Mouse (Mus musculus): ENCODE measurements around the gene Dnah17.

The Dnah17 gene

DNA sequence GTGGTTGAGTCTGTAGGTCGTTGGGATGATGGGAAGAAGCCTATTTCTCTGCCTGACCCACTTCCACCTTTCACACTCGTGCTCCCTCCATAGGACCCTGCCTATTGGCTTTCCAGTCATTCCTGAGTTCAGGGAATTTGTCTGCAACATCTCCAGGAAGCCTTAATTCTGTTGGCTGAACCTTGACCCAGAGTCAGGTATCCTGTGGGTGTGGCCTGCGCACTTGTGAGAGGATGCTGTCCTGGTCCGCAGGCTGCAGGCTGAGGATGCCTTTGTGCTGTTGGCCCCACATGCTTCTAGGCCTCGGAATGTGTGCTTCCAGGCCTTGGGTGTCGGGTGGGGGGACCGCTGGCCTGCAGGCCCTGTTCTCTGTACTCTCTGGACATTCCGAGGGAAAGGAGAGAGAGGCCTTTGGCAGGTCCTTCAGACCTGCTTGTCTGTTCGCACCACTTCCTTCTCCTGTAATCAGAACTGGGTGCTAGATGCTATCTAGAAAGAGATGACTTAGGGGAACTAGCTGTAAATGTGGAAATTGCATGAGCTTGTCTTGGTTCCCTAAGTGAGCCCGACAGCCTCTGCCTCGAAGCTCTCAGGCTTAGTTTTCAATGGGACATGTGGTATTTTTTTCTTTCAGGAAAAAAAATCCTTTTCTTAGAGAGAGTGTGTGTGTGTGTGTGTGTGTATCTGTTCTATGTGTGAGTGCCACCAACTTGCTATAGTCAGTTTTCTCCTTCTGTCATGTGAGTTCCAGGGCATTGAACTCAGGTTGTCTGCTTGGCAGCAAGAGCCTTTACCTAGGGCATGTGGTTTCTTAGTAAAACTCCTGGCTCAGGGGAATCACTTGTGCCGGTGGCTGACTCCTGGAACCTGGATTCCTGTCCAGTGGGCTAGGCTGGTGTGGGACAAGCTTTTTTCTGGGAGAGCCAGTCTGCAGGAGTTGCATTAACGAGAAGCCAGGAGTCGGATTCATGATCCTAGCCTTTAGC lies 137.0 kb downstream of the Dnah17 start:
- no peak for DNase-seq

GRCm38 (mm10) chr11:117991502-117992470 lies 138.6 kb downstream of the Dnah17 start:
- DNase-seq = peak; percentile 43

DNA sequence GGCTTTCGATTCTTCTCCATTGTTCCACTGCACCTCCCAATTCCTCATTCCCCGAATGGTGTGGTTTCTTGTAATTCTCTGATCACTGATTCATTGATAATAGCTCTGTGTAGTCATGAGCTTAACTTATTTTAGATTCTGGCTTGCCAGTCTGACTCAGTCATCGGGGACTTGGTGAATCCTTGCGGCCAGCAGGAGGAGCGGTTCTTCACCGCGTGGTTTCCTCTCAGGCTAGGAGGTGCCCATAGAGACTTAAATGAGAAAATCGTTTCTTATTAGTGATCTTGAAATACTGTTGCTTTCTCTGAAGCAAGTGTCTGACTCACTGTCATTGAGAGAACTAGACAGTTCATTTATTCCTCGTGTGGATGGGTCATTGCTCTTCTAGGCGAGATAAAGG lies 140.5 kb downstream of the Dnah17 start:
- no peak for DNase-seq

DNA sequence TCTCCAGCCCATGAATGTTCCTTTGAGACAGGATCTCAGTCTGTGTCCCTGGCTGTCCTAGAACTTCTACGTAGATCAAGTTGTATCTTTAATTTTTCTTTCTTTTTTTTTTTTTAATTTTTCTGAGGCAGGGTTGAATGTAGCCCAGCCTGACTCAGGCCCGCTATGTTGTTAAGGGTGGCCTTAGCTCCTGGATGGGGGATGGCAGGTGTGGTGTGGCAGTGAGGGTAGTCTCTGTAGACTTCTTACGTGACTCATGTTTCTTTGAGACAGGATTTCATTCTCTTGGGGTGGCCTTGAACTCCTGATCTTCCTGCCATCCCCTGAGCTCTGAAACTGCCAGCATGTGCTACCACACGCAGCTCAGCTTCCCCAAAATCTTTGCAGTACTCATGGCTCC lies 141.2 kb downstream of the Dnah17 start:
- no peak for DNase-seq

DNA sequence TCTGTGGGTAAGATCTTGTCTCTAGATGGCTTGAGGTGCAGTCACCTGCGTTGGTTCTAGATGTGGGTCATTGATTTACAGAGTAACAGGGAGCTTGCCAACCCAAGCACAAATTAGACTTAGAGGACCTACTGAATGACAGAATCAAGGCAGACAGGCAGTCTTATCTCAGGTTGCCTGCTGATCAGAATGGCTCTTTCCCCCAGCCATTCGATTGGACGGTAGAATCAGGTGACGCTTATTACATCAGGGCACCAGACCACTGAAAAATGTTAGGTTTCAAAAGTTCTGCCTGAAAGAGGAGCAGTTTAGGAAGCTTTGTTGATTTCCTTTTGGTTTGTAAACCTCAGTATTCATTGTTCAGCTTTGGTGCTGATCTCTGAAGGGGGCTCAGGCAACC lies 142.5 kb downstream of the Dnah17 start:
- peak; percentile 55 for DNase-seq

DNA sequence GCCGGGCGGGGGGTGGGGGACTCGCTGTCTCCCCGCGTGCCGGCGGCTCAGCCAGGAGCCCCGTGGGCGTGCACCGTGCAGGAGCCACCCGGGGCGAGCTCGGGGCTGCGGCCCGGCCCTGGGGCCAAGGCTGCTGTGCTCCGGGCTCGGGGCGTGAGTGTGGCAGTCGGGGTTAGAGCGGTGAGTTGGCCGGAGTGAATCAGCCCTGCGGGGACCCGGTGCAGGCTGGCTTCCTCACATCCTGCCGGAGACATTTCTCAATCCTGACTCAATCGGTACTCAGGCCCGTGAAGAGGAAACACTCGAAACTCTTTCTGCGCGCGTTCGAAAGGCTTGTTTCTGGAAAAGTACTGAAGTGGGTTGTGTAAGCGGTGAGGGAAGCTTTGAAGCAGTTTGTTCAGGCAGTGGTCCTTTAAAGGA lies 143.4 kb downstream of the Dnah17 start:
- no peak for DNase-seq

DNA sequence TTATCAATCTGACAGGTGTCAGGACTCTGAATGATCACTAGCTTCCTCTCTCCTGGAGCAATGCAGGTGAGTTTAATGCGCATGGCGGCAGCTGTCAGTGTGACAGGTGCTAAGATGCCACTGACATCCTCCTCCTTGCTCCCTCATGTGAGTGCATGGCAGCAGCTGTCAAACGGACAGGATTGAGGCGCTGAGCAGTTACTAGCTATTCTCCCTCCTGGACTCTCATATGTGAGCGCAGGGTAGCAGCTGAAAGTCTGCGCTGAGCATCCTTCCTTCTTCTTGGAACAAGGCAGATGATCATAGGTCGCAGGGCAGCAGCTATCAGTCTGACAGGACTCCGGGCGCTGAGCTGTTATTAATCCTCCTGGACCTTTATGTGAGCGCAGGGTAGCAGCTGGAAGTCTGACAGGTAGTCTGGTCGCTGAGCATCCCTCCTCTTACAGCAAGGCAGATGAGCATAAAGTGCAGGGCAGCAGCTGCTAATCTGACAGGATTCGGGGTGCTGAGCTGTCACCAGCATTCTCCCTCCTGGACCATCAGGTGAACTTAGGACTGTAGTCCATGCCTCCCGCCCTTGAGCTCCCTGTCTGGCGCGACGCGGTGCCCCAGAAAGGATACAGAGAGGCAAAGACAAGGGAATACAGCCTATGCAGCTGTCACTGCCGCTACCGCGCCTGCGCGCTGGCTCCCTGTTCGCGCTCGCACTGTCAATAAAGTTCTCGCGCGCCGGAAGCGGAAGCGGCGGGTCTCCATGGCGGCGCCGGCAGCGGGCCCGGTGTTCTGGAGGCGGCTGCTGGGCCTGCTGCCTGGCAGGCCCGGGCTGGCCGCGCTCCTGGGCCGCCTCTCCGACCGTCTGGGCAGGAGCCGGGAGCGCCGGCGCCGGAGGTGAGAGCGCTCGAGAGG lies 144.1 kb downstream of the Dnah17 start, which contains the start of gene Pgs1:
TSS of gene Pgs1 (plus strand) at position 167 of the 906 bp plus-strand sequence.
- peak; percentile 92 for DNase-seq

DNA sequence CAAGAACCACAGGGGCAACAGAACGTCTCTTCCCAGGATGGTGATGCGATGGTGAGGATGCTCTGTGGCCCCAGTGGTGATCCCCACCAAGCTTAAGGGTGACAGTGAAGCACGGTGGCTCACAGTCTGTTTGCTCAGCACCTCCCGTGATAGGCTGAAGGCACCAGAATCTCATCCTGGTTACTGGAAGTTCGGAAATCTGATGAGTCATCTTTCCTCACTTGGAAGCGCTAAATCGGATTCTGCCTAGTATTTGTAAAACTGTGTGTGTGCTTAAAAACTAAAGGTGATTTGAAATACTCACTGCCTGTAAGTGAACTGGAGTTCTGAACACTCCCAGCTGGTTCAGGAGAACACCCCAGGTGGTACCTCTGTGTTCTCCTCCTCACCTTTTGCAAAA lies 146.7 kb downstream of the Dnah17 start:
- DNase-seq = no peak

DNA sequence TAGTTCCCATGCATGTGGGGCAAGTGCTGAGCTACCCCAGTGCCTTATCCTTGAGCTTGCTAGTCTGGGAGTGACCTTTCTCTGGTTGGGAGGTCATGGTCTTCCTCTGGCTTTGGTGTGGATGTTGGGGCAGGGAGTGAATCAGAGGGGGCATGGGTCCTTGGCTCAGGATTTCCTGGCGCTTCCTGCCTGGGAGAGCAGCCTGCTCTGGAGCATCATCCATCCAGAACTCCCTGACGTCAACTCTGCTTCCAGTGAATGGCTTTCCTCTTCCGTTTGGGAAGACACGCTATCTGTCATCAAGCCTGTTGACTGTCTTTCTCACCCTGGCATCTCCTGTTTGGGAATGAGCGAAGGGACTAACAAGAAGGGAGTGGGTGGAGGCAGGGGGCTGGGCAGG lies 148.0 kb downstream of the Dnah17 start:
- no peak for DNase-seq

GRCm38 (mm10) chr11:117979388-117979787 lies 151.0 kb downstream of the Dnah17 start:
- no peak for DNase-seq

- no peak for DNase-seq
Observed at GRCm38 (mm10) chr11:117977694-117978360, 152.6 kb downstream of the Dnah17 start.

GRCm38 (mm10) chr11:117976081-117976582 lies 154.3 kb downstream of the Dnah17 start:
- DNase-seq = peak; percentile 27

GRCm38 (mm10) chr11:117975211-117975967 lies 155.0 kb downstream of the Dnah17 start:
- no peak for DNase-seq

DNA sequence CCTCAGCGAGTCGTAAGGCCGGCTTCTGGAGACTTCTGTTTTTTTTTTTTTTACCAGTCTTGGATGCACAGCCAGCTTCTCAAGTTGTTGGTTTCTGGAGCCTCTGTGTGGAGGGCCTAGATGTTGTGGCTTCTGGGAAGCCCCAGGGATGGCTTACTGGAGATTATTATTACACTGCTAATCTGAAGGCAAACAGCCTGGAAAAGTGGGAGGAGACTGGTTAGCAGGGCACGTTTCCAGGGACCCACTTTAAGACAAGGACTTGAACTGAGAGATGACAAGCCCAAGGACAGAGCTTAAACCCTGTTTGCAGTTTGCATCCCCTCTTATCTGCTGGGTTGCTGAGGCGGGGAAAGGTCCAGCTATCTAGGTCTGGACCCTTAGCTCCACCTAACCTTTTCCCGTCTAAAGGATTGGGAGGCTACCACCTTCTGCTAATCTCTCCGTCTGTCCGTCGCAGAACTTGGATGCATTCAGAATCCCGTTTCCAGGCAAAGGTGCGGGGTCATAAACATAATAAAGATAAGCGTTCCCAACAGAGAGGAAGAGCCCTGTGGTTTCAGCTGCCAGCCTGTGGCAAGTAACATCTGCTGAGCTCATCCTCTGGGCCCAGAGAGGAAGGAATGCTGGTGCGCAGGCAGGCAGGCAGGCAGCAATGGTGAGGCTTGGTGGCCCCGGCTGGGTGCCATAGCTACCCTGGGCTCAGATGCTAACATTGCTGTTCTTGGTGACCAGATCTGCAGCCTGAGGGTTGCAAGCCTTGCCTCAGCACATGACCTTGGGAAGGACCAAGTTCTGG lies 155.9 kb downstream of the Dnah17 start:
- no peak for DNase-seq

- DNase-seq = no peak
Observed at GRCm38 (mm10) chr11:117973569-117973968, 156.9 kb downstream of the Dnah17 start.

- no peak for DNase-seq
Observed at GRCm38 (mm10) chr11:117972656-117973558, 157.5 kb downstream of the Dnah17 start.

Data from liver (tissue).